Mouse (Mus musculus): ENCODE measurements around the gene Rexo4.

Gene Rexo4

DNA sequence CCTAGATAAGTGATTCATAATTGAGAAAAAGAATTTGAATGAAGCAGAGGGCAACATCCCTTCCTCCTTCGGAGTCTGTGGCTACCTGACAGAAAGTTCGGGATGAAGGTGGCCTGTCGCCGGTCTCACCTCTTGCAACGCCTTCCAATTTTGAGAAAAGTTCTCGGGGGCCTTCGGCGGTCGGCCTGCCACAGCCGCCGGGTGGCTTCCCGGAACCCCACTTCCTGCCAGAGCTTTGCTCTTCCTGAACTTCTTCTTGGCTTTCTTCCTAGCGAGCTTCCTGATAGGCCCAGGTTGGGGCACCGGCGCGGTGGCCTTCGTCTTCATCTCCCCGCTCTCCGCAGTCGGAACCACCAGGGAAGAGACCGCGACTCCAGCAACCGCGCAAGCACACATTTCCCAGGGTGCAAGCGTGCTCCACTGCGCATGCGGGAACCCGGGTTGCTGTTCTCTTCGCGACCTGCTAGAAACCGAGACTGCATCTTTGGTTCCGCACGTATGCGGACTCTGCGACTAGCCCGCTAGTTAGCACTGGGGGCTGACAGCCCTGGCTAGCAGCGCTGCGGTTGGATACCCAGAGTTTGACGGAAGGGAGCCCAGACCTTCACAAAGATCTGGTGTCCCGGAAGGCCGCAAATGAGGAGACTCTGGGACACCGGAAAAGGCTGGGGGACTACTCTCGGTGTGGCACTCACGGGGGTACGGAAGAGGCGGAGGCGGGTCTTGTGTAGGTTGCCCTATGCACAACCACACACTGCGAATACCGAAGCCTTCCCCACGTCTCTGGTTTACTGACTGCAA, at the start of gene Rexo4:
Rexo4 (minus strand) TSS at position 464 of the 801 bp plus-strand sequence.
- DNase-seq, result peak; percentile 96

DNA sequence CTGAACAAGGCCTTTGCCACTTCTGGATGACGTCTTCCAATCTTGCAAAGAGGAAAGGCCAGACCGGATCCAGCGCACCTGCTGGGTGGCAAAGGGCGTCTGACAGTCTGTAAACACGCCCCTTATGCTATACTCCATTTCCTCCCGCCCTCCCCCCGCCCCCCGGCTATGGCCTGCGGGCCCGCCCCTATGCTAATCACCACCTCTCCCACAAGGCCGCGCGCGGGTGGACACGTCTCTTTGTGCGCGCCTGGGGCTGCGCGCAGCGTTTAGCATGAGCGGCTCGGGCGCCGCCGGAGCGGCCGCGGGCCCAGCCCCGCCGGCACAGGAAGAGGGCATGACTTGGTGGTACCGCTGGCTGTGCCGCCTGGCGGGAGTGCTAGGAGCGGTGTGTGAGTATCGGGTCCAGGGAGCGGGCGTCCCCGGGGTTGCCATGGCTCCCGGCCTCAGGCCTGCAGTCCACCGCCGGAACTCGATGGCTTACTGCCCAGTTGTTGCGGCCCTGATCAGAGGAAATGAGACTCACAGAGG, 45.6 kb upstream of the Rexo4 start, which contains the start of gene Cacfd1:
Cacfd1 (plus strand) TSS at position 213 of the 531 bp plus-strand sequence.
- DNase-seq, result peak; percentile 83

DNA sequence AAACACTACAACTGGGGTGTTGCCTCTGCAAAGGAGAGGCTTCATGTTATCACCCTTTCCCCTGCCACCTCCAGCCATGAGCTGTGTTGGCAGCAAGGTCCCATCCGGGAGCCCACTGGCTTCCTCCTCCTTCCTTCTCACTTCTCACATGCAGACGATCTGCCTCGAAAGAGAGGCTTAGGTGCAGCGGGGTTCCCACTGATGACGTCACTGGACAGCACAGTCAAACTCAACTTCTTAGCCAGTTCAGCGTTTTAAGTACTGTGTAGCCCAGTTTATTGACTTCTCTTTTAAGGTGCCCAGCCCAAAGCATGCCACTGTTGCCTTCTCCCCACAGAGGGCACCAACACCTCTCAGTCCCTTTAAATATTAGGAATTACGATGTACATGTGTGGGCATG, 43.5 kb upstream of the Rexo4 start:
- no peak for DNase-seq

DNA sequence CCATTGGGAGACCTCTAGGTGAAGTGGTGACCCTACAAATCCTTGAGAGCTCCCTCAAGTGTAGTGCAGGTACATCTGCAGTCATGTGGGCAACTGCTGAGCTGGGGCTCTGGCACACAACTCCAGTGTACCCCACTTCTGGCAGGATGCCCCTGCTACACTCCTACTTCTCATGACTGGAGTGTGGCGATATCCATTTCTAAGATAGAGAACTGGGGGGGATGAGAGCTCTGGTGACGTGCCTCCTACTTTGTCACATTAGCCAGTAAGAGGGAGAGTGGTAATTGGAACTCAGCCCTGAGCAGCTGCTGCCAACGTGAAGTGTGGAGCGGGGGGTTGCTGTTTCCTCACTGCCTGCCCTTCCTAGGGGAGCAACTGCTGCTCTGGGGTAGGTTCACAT, 42.1 kb upstream of the Rexo4 start:
- peak; percentile 63 for DNase-seq

DNA sequence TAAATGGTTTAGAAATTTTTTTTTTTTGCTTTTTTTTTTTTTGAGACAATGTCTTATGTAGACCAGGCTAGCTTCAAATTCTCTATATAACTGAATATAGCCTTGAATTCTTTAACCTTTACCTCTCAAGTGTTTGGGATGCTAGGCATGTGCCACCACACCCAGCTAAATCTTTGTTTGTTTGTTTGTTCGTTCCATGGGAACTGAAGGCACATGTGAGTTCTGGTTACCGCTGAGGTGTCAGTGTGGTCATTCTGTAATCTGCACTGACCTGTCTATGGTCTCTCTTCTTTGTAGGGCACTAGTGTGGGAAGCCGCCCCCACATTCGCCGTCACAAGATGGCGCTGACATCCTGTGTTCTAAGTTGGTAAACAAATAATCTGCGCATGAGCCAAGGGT, 33.8 kb upstream of the Rexo4 start:
- DNase-seq, result no peak

DNA sequence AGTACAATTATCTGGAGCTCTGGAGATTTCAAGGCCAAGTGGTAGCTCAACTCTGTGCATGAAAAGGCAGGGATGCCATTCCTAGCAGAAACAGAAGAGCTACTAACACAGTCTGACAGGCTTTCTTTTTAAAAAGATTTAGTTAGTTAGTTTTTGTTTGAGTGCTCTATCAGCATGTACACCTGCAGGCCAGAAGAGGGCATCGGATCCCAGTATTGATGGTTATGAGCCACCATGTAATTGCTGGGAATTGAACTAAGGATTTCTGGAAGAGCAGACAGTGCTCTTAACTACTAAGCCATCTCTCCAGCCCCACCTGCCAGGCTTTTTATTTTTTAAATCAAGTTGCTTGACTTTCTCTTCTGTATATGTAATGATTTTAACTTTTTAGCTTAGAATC, 33.3 kb upstream of the Rexo4 start:
- no peak for DNase-seq

DNA sequence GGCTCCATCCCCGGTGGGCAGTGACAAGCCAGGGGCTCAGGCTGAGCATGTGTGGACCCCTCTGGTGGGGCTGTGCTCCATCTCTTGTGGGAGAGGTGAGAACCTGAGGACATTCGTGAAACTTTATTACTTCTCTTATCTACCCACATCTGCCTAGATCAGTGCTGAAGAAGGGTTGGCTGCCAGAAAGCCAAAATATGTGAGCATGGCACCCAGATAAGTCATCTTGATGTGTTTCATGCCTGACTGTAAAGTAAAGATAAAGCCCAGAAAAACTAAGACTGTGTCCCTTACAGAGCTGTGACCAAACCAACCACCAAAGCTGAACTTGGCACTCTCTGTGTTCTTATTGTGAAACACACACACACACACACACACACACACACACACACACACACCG, 29.8 kb upstream of the Rexo4 start:
- DNase-seq, result no peak

DNA sequence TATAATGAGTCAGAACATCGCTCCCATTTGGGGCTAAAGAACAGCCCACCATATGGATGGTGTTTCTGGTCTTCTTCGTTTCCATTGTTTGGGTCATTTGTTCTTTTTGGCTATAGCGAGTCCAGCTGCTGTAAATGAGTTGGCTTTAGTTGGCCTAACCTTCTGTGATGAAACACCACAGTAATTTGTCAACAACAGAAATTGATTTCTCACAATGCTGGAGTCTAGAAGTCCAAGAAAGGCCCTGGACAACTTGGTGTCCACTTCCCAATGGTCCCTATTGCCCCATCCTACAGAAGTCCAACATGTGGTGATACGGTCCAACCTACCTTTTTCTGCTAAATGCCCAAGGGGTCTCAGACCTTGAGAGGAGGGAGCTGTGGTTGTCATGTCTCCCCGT, 20.5 kb upstream of the Rexo4 start:
- no peak for DNase-seq

DNA sequence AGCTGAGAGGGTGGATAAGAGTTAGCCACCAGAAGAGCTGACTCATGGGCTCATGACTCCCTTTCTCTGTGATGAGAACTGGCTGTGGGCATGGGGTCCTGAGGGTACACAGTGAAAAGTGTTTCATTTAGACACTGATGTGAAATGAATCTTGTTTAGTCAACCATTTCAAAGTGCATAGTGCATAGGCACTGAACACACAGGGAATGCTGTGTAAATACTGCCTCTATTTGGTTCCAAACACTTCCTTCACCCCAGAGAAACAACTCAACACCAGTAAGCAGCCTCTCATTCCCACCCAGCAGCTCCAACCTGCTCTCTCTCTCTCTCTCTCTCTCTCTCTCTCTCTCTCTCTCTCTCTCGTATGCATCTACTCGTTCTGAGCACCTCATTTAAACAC, 20.0 kb upstream of the Rexo4 start:
- DNase-seq, result no peak

DNA sequence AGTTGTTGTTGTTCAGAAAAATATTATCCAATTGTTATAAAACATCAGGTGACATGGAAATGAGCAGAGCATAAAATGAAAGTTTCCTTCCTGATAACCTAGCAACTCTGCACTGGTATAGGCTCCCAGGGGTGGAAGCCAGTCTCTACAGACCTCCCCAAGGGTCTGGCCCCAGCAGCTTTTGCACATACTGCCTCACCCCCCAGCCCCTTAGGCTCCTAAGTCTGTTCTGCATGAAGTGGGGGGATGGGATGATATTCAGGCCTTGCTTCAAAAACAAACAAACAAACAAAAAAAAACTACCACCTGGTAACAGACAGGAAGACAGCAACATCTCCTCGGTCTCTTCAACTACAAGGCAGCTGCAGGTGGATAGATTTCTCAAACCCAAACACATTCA, 16.2 kb upstream of the Rexo4 start:
- DNase-seq, result no peak

DNA sequence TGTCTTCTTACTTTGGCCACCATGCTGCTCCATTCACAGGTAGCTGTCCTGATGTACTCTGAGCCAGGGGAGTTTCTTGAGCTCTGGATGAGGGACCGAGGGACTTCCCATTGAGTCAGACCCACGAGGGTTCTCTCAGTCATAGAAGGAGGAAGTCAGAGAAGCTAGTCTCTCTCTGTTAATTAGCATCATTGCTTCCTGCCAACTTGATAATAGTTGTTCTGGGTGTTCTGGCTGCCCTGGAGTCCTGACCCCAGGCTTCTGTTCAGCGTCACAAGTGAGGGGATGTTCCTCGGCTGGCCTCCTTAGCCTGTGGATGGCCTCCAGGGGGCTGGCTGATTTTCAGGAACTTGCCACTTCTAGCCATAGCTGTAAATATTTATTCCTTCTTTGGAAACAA, 9.8 kb upstream of the Rexo4 start:
- DNase-seq, result no peak

DNA sequence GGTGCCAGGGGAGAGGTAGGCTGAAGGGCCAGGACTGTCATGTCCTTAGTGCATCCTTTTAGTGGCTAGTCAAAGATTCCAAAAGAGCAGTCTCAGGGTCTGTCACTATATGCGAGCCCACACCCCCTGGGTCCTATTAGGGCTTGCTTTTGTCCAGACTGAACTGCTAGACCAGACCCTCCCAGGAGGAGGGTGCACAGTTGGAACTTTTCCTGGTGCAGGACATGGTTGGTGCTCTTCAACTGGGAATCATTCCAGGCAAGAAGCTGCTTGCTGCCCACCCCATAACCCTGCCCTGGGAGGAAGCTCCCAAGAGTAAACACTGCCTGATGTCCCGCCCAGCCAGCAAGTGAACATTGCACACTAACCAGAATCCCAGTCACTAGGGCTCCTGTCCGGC, 8.9 kb upstream of the Rexo4 start, which contains the start of gene Adamts13:
Adamts13 (plus strand) TSS at position 301 of the 400 bp plus-strand sequence.
- DNase-seq, result no peak

DNA sequence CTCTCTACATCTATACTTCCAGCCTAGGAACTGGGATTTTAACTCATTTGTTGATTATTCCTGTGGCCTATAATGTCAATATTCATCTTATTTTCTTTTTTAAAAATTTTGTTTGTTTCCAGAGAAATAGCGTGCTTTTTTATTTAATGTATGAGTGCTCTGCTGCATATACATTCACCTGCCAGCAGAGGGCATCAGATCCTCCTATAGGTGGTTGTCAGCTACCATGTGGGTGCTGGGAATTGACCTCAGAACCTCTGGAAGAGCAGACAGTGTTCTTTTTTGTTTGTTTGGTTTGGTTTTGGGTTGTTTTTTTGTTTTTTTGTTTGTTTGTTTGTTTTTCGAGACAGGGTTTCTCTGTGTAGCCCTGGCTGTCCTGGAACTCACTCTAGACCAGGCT, 3.1 kb upstream of the Rexo4 start:
- DNase-seq, result no peak

DNA sequence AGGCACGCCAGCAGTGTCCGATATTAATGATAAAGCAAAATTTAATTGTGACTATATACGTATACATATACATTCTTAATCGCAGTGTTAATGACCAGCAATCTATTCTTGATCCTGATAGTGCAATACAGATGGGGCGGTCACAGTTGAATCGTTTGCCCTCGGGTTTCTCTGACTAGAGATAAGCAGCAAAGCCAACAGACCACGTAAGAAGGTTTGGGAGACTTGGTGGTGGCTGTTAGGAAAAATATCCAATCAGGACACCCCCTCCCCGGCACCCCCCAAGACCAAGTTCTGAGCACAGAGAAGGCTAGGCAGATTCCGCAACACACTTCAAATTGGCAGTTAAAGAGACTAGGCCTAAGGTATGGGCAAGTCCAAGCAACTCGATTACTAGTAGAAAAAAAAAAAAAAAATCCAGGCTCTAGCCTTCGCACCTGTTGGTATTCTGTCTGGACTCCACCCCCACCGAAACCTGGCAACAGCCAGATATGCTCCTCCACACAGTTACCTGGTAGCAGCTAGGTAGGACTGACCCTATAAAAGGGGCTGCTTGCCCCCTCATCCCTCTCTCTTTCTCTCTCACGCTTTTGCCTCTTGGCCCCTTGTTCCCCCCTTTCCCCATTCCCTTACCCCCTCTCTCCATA, 661 bp upstream of the Rexo4 start:
- DNase-seq, result no peak

DNA sequence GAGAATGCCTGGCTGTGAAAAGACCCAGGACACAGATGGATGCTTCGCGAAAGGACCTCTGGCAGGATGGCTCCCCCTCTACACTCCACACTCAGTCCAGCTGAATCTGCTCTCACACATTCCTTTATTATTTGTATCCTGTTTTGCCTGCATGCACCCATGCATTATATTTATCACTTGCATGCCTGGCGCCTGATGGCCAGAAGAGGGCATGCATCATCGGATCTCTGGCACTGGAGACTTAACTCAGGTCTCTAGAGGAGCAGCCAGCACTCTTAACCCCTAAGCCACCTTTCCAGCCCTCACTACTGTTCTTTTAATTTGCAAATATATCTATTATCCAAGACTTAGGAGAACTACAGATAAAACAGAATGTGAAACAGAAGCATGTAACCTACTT, 3.4 kb downstream of the Rexo4 start:
- DNase-seq, result no peak

DNA sequence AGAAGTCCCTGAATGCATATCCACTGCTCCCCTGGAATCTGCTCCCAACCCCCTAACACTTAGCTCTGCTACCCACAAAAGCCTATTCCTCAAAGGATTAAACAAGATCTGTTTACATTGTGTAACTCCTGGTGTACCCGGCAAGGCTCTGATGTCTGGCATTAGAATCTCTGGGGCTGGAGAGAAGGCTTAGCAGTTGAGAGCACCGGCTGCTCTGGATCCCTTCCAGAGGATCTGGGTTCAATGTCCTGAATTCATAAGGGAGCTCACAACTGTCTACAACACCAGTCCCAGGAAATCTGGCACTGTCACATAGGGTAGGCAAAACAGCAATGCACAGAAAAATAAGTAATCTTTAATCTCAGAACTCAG, 6.7 kb downstream of the Rexo4 start:
- no peak for DNase-seq

DNA sequence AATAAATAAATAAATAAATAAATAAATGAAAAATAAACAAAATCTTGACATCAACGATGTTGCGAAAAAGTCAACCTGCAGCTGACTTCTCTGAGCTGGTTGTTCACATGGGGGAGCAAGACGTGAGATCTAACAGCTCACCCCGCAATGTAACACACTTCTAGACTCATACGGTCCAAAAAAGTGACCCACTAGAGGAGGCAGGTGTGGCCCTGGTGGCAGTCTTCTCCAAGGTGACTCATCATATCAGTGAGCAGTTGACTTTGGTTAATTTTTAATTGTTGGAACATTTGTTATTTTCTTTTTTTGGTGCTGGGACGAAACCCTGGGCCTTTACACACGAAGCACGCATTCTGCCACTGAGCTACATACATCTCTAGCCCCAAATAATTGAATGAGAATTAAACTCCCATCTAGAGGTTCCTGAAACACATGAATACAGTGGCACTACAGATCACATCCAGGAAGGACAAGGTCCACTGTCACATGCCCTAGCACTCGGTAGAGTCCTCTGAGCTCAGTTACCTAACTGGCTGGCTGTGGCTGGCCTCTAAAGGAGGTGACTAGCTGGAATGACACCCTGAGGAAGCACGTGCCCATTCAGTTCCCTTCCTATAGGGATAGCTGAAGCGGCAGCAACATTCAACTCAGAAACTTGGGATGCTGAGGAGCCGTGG, 7.2 kb downstream of the Rexo4 start:
- no peak for DNase-seq

DNA sequence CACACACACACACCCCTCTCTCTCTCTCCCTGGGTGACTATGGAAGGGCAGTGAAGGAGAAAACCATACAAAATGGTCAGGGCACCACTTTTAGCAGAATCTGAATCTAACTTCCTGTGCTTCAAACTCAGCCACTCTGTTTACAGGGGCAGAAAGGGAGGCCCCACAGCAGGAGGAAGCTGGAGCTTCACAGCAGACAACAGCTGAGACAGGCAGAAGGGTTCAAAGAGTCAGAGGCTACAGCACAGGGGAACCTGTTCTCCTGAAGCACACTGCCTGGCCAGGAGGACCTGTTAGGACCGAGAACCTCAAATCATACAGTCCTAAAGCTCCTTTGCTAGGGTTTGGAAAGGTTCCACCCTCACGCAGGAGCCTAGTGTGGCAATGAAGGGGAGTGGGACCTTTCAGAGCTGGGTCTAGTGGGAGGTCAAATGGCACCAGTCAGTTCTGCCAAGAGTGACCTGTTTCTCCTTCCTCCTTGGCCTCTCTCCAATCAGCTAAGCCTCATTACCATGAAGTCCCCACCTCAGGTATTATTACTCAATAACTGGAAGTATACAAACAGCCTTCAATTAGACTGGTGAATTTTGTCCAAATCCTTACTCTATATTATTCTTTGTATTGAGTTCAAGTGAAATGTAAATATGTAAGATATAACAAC, 9.3 kb downstream of the Rexo4 start:
- DNase-seq, result no peak

DNA sequence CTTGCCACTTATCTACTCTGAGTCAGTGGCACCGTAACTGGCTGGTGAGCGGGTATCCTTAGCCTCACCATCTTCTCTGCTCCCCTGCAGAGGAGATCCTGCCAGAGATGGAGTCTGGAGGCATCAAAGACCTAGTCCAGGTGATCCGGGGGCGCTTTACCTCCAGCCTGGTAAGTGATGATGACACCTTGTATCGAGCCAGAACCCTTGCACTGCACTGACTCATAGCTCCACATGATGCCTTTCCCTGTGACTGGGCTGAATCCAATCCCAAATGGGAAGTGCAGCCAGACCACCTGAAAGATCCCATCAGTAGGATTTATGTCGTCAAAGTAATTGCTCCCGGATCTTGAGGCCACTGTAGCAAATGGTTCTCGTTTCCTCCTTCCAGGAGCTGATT, 11.3 kb downstream of the Rexo4 start:
- DNase-seq, result no peak

DNA sequence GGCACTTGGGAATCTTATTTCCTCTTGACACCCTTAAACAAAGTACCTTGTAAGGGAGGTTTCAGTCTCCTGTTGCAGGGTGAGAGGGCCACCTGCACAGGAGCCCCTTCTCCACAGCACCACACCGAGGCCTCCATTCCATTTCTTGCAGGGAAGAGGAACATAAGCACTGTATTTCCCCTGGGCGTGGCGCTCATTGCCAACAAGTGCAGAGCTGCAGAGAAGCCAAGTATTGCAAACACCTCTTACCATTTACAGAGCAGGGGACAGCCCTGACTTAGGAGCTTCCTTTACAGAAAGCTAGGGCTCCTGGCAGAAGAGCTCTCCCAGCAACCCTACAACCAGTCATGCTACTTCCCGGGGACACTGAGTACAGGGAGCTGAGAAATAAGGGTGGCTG, 12.0 kb downstream of the Rexo4 start:
- no peak for DNase-seq

DNA sequence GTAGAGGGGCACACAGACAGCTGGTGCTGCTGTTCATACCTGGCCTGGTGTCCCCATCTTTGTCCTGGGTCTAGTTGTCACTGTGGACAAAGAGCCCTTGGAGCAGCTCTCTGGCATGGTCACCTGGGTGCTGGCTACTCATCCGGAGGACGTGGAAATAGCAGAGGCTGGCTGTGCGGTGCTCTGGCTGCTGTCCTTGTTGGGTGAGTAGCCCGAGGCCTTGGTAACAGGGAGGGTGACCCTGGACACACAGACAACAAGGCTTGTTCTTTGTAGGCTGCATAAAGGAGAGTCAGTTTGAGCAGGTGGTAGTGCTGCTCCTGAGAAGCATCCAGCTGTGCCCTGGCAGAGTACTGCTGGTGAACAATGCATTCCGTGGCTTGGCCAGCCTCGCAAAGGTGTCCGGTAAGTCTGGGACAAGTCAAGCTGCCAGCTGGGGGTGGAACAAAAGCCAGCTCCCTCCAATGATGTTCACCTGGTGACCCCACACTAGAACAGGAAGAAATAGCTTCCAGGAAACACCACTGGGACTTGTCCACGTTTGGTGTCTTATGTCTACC, 12.8 kb downstream of the Rexo4 start:
- DNase-seq, result no peak

DNA sequence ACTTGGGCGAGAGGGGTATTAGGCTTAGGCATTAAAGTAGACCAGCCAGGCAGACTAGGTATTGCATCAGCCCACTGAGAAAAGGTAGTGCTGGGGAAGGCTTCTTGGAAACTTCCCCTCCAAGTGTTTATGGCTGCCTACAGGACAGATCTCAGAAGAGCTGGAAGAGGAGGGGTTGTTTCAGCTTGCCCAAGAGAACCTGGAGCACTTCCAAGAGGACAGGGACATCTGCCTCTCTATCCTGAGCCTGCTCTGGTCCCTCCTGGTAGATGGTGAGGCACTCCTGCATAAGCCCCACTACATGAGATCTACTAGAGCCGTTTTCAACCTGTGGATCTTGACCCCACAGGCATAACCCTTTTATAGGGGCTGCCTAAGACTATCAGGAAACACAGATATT, 13.8 kb downstream of the Rexo4 start:
- no peak for DNase-seq

DNA sequence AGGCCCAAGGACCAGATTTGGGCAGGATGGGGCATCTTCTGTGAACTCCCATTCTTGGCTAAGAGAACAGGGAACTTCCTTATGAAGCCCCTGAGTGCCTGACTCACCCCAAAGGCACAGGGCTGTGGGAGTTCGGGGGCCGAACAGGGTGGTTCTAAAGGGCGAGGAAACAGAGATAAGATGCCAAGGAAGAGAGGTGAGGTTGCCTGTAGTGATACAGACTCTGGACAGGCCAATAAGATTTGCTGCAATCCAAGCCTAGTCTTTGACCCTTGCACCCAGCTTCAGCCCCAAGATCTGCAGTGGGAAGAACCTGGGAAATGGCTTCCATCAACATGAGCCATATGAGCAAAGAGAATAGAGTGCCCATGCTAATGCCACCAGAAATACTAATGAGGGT, 20.9 kb downstream of the Rexo4 start:
- no peak for DNase-seq
